Mouse (Mus musculus): ENCODE results near the gene Suox.

DNA sequence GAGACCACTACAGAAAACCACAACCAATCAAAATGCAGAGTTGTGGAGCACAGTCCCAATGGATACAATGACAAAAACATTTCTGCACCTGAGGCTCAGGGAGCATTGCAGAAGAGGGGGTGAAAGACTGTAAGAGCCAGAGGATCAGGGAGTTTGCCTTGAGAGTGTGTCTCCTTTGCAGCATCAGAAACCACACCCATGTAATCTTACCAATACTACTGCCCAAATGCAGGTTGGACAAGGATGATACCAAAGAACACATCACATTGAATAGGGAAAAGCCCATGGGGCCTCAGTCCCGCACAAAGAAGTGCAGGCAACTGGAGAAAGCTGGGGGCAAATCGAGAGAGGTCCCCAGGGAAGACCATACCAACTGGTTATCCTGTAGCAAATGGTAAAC is 44.1 kb downstream of the Suox start:
- TF ChIP-seq CTCF (IDR thresholded peaks at IDR 0.05; ENCODE audit: insufficient read depth, low read depth, low read length) (no peak), POLR2A (IDR thresholded peaks at IDR 0.05; ENCODE audit: insufficient read depth, low read depth, low read length) (no peak)
